Mouse (Mus musculus) layer of hippocampus, adult 11-12 months (tissue): ENCODE results near the gene Ankrd52.

ENCODE experiments used
- DNase-seq: peaks from one replicate; pipeline ENCODE4 v3.0.0; 2022; ENCODE audit warnings: low spot score

Ankrd52 gene

DNA sequence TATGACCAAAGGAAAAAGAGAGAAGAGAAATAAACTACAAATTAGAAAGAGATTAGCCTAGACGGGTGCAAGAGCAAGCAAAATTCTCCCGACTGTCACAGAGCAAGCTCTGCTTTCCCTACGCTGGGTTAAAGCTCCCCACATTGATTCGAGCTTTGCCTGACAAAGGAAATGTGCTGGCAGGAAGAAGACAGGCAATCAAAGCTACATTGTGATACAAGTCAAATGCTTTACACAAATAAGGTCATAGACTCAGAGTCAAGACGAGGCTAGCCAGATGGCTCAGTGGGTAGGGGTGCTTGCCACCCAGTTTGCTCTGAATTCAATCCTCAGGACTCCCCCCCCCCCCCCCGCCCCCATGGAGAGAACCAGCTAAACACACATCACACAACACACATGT lies 6.9 kb upstream of the Ankrd52 start:
- DNase-seq = no peak

DNA sequence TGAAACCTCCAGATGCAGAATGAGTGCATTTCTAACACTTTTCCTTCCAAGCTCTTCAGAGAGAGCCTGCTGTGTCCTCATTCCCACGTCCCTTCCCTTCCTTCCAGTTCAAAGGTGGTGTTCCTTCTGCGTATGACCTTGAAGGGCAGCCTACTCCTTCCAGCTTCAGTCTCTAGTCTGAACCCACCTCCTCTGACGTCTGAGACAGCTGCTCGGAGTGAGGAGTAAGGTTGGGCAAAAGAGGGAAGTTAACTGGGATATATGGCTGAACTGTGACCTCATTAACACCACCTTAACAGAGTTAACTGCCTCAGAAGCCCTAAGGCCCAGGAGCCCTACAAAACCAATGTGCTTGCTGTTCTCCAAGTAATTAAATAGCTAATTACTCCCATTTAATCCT lies 6.3 kb upstream of the Ankrd52 start:
- DNase-seq = no peak

DNA sequence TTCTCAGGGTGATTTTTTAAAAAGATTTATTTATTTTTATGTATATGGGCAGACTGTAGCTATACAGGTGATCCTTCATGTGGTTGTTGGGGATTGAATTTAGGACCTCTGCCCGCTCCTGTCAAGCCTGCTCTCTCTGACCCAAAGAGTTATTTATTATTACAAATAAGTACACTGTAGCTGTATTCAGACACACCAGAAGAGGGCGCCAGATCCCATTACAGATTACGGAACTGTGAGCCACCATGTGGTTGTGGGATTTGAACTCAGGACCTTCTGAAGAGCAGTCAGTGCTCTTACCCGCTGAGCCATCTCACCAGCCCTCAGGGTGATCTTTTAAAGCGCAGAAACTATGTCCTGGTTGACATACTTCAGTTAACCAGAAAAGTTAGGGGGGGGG lies 4.8 kb upstream of the Ankrd52 start:
- no peak for DNase-seq

DNA sequence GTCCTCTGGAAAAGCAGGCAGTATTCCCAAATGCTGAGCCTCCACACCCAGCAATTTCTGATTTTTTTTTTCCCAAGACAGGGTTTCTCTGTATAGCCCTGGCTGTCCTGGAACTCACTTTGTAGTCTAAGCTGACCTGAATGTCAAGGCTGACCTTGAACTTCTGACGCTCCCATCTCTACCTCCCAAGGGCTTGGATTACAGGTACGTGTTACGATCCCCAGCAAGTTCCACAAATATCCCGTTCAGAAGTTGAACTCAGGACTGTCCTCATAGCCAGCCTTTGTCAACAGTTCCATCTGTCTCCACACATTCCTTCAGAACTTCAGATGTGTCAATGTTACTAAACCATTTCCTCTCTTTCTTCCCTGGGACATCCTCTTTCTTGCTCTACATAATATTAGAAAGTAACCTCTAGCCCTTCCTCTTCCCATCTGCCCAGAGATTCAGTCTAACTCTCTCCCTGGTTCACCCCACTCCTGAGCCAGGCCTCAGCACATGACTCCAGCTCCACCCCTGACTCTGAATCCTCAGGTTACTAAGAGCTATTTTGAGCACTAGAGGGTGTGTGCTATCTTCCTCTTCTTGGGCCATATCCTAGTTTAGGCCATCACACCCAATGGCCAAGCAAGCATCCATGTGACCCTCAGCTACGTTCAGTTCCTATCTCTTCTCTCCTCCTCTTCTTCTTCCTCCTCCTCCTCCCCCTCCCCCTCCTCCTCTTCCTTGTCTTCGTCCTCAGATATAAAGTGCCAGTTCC lies 3.7 kb upstream of the Ankrd52 start:
- DNase-seq = no peak

DNA sequence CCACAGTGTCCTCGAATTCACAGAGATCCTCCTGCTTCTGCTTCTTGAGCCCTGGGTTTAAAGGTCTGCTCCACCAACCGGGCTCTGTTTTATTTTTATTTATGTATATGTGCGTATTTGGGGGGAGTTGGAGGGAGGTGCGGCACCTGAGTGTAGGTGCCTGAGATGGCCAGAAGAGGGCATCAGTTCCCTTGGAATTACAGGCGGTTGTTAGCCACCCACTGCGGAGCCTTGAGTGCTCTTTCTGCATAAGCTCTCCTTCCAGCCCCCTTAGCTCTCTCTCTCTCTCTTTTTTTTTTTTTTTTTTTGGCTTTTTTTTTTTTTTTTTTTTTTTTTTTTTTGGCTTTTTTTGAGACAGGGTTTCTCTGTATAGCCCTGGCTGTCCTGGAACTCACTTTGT lies 2.5 kb upstream of the Ankrd52 start:
- no peak for DNase-seq

DNA sequence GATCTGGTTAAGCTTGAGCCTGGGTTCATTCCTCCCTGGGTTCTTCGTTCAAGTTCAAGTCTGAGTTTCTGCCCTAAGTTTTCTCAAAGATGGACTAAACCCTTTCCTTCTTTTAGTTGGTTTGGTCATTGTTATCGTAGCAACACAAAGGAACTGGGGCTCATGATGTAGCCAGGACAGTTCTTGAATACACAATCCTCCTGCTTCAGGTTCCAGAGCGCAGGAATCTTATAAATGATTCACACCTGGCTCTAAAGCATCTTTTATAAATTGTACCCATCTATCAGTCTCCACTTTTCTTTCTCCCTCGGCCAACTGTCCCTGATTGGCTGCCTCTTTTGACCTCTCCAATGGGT lies 838 bp upstream of the Ankrd52 start:
- DNase-seq = no peak

DNA sequence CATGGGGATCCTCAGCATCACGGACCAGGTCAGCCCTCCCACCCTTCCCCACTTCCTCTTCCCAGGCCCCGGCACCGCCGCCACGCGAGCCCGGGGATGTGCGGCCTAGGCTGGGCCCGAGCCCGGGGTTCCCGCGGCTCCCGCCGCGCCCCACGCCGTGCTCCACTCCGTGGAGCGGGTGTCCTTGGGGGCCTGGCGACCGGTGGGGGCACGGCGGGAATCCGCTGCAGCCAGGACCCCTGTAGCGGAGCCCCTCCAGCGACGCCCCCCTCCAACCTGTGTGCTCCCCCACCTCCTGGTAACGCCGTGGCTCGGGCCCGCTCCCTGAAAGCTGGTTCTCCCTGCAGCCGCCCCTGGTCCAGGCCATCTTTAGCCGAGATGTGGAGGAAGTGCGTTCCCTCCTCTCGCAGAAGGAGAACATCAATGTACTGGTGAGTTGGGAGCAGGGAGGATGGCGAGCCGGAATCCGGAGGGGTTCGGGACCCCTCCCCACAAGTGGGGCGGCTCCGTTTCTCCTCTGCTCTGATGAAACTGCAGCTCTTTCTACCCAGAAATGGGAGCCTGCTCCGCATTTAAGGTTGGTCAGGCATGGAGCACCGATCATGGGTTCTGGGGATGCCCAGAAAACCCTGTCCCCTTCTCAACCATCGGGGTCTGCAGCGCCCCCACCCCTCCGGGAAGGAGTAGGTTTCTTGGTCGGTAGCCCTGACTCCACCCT lies 466 bp downstream of the Ankrd52 start:
- DNase-seq = no peak

DNA sequence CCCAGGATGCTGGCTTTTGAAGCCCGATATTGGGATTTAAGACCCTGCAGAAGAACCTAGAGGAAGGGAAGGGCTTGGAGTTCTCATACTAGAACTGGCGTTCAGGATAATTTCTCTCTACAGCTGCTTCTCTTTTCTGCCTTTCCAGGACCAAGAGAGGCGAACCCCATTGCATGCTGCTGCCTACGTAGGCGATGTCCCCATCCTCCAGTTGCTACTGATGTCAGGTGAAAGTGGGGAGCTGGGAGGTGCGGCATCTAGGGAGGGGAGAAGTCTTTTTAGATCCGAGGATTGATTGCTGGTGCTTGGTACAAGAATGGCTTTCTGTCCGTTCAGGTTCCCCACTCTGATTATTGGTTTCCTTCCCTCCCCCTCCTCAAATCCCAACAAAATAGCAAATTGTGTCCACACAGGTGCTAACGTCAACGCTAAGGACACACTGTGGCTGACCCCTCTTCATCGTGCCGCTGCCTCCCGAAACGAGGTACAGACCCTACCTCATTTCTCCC lies 1.1 kb downstream of the Ankrd52 start:
- no peak for DNase-seq

DNA sequence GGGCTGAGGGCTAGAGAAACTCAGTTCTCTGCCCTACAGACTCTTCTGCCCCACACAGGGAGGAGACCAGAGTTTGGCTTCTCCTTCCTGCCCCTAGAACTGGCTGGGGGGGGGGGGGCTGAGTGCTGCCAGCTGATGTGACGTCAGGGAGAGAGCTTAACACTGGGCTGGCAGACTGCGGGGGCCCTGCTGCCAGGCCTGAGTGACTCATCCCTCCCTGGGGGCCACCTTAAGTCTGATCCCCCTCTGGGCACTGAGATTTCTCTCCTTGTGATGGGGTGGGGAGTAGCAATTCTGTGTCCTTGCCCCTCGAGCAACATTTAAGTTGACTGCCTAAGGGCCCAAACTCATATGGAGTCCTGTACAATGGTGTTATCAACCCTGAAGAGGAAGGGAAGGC lies 1.5 kb downstream of the Ankrd52 start:
- DNase-seq = no peak

DNA sequence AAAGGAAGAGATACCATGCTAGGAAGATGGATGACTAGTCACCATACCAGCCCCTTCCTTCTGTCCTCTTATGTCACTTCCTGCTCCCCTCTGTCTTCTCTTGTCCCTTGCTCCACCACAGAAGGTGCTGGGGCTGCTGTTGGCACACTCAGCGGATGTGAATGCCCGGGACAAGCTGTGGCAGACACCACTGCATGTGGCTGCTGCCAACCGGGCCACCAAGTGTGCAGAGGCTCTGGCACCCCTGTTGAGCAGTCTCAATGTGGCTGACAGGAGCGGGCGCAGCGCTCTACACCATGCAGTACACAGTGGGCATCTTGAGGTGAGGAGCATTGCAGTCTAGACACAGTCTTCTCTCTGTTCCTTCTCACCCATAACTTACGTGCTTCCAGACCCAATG lies 2.3 kb downstream of the Ankrd52 start:
- no peak for DNase-seq

DNA sequence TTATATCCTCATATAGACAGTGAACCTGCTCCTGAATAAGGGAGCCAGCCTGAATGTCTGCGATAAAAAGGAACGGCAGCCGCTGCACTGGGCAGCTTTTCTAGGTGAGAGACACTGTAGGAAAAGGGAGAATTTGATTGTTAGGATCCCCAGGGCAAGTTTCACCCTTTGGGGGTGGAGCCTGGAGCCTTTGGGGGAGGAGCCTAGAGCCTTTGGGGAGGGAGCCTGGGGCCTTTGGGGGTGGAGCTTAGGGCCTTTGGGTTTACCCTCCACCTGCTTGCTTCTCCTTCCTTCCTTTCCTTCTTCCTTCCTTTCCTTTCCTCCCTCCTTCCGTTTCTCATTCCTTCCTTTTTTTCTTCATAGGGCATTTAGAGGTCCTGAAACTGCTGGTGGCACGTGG lies 3.6 kb downstream of the Ankrd52 start:
- DNase-seq = no peak

DNA sequence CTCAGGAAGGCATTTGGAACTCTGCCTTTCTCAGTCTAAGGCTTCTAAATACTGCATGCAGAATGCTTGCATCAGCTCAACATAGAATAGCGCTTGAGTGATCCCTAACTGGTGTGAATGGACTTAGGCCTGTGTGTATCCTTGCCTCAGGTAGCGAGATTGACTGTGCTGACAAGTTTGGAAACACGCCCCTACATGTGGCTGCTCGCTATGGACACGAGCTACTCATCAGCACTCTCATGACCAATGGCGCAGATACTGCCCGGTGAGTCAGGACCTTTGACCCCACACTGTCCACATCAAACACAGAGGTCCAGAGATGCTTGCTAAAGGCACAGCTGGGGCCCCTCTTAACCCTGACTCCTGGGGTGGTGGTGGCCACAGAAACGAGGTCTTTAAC lies 5.6 kb downstream of the Ankrd52 start:
- DNase-seq = no peak

DNA sequence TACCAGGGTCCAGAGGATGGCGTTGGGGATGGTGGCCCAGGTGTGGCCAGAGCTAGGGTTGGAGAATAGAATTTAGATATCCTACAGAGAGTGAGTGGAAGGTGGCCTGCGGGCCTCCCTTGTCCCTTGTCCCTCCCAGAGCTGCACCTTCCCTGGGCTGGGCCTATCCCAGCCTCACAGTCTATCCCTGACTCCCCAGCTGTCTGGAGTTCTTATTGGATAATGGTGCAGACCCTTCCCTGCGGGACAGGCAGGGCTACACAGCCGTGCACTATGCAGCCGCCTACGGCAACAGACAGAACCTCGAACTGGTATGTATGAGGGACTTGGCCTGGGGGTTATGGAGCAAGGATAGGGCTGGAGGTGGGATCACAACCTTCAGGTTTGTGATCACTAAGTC lies 9.0 kb downstream of the Ankrd52 start:
- no peak for DNase-seq

DNA sequence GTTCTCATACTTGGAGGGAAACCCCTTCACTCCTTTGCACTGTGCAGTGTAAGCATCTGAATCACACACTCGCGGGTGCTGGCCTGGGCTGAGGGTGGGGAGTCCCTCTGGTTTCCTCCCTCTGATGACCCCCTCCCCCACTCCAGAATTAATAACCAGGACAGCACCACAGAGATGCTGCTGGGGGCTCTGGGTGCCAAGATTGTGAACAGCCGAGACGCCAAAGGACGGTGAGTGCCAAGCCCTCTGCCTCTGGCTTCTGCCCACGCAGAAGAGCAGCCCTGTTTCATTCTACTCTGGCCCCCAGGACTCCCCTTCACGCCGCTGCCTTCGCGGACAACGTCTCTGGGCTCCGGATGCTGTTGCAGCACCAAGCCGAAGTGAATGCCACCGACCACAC lies 12.0 kb downstream of the Ankrd52 start:
- DNase-seq = no peak

DNA sequence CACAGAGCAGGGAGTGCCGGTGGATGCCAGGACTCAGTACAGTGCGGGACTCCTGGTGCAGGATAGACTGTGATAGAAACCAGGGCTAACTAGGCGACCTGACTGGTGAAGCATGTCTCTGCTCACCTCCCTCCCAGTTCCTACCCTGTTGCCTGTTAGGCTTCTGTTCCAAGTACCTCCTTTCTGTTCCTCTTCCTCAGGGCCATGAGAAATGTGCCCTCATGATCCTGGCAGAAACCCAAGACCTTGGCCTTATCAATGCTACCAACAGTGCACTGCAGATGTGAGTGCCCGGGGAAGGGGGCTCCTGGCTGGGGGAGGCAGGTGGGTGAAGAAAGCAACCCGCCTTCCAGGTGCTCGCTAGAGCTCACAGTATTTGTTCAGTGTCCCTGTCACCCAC lies 12.7 kb downstream of the Ankrd52 start:
- DNase-seq = no peak

DNA sequence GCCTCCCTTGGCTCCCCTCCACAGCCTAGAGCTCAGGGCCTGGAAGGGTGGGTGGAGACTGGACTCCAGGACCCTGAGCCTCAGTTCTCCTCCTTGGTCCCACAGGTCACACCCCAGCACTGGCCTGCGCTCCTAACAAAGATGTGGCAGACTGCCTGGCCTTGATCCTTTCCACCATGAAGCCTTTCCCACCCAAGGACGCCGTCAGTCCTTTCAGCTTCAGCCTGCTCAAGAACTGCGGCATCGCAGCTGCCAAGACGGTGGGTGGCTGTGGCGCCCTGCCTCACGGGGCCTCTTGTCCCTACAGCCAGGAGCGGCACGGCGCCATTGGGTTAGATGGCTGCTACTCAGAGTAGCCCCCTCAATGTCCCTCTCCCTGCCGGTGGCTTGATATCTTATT lies 13.5 kb downstream of the Ankrd52 start:
- DNase-seq = no peak

DNA sequence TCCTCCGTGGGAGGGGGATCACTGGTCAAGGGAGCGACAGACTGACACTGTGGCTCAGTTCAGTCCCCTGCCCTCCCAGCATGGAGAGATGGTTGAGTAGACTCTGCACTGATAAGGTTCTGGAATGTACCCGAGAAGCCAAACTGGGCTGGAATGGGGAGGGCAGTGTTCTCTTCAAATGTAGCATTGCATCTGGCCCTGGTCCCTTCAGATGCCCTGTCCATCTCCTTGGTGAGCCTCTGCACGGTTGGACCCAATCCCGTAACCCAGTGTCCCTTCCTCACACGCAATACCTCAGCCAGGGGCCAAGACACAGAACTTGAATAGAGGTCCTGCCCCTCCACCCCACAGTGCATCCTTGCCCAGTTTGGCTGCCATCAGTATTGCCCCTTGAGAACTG lies 14.9 kb downstream of the Ankrd52 start:
- DNase-seq = no peak

DNA sequence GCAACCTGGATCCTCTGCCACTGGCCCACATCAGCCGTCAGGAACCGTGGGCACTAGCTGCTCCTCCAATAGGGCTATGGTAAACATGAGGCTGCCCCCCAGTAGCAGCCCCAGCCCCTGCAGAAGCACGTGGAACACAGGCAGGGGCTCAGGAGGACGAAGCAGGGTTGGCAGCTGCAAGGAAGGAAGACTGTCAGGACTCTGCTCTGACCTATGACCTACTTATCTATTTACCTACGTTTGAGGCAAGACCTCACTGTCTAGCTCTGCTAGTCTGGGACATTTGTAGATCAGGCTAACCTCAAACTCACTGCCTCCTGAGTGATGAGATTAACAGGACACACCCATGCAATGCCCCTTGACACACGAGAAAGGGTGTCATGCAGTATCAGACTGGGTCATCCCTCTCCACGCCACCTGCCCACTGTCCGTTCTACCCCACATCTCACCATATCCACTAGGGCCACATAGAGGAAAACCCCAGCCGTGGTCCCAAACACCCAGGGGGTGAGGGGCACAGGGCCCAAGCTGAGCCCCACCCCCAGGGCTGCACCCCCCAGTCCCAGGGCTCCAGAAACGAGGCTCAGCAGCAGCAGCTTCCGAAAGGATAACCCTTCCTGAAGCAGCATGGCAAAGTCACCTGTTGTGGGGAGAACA lies 19.2 kb downstream of the Ankrd52 start:
- DNase-seq = no peak

DNA sequence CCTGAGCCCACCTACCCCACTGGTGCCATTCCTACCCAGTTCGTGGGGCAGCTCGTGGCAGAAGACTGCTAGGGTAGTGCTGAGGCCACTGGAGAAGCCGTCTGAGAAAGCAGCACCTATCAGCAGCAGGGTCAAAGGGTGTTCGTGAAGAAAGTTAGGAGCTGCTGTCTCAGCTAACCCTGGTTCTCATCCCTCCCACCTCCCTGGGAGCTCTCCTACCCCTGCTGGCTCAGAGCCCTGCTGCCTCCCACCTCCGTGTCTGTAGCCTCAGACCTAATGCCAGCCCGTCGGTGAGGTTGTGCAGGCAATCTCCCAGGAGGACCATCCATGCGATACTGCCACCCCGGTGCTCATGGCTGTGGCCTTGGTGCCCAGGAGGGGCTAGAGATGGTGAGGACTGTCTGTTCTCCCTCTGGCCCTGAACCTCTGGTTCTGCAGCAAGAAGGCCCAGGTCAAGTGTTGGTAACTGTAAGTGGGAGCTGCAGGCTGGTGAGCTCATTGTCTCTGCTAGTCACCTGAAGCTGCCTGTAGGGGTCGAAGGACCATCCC lies 19.9 kb downstream of the Ankrd52 start:
- no peak for DNase-seq

DNA sequence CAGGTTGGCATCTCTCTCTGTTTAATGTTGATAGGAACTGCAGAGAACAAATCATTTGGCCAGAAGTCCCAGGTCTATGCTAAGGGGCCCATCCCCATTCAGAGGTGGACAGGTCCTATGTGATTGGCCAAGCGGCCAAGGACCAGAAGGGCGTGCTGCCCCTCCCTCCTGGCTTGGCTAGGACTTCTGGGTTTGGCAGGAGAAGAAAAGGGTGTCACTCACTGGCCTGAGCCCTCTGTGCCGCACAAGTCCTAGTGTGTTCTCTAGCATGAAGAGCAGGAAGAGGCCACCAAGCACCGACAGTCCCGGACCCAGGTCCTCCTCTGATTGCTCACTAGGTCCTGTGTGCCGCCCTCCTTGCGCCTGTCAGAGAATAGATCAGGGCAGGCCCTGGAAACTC lies 20.6 kb downstream of the Ankrd52 start:
- DNase-seq = no peak

DNA sequence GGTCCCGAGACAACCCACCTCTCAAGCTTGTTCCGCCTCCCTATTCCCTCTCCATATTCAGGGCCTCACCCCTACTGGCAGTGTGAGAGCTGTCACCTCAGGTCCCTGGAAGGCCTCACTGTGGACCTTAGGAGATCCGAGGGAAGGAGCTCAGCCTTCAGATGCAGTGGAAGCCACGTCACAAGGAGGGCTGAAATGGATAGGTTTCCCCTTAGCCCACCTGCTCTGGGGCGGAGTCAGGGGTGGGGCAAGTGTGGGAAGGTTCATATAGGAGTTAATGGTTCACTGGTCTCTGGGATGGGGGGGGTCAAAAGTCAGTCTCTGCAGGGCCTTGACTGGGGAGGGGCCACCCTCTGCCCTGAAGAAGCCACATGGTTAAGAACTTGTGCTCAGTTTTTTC lies 23.4 kb downstream of the Ankrd52 start:
- DNase-seq = no peak

DNA sequence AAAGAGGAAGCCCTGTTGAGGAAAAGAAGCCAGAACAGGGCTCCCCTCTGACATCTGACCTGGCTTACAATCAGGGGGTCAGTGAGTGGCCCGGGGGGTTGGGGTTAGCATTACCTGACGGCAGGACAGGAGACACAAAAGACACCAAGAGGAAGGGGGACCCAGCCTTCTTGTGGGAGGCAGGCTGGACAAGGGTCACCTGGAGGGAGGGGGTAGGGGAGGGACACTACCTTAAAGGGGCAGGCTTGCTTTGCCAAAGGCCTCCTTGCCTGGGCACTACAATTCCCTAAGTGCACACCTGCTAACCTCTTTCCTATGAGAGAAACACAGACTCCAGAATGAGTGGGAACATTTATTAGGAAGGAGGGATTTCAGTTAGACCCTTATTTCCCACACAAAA lies 24.1 kb downstream of the Ankrd52 start, which contains the start of gene Slc39a5:
Slc39a5 (minus strand) TSS at position 174 of the 400 bp plus-strand sequence.
- DNase-seq = no peak

DNA sequence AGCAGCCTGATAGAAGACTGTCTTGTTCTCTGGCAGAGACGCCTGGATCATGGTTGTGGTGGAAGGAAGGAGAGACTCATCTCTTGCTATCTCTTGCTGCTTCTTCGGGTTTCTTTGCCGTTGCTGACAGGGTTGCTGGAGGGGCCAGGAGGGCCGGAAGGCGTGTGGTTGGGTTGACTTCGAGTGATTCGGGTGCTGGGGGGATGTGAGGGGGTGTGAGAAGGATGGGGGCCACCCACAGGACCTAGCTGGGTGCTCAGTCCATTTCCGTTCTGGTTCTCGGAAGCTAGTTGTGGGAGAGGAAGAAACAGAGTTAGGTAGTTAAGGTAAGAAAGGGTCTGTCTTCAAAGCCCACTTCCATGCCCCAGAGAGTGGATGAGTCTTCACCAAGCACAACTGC lies 24.7 kb downstream of the Ankrd52 start:
- DNase-seq = no peak
